Mouse (Mus musculus): ENCODE results near the gene Fth1. TPM values are rescaled to one million over a fixed set of nuclear protein-coding genes. Genes with fewer than 3 reads are reported as not detected.
A peak's percentile ranks its signal among the peaks of the same experiment; 100 is the strongest.

The Fth1 gene
- total and polyA plus RNA-seq, 3 experiments = 303 to 2,849 (median 317) TPM

DNA sequence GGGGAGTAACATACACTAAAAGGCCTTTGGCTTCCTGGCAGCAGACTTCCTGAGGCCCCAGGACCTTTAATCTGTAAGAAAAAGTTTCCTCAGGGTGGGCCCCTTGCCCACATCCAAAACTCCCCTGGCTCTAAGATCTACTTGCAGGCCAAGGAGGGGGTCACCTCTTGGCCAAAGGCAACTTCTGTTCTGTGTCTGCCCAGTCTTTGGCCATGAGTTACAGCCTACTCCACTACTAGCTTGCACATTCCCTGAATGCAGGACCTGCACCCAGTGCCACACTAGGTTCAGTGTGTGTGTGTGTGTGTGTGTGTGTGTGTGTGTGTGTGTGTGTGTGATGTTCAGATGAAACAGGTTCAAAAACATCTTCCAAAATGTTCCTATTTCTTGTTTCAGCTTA, 7.2 kb downstream of the Fth1 start:
- H3K27me3 ChIP-seq (replicated peaks) = no peaks in the 10 kb centered on the region
- H3K9me3 ChIP-seq (replicated peaks; ENCODE audit: low read length) = no peaks in the 10 kb centered on the region
- peaks cover 10 to 59% of the 10 kb centered on the region in 2 experiments for H3K4me1 ChIP-seq (ENCODE audit: control insufficient read depth in 1 of 2, insufficient read depth in 2 of 2)
- H3K36me3 ChIP-seq (replicated peaks in 1 of 2; ENCODE audit: control insufficient read depth in 1 of 2, insufficient read depth in 1 of 2, low read length in 1 of 2) = peaks cover 23 to 37% of the 10 kb centered on the region in 2 experiments
- H3K79me2 ChIP-seq (replicated peaks; ENCODE audit: control insufficient read depth, extremely low read depth, insufficient read depth, poor library complexity, severe bottlenecking) = peaks cover 18% of the 10 kb centered on the region
- H3K9ac ChIP-seq (ENCODE audit: insufficient read depth, low read depth) = no peak overlapping the region
- dilution Hi-C loops (cut with MboI; ENCODE audit: extremely low pct_ligation_motif_present, extremely low pct_unique_long_range_greater_than_20kb, low sequenced_read_pairs) (no loop called here), in situ Hi-C loops (cut with MboI; ENCODE audit: low pct_ligation_motif_present, low pct_unique_long_range_greater_than_20kb, low sequenced_read_pairs) (no loop called here)
- DNase-seq (ENCODE audit: extremely low read depth) = no peak
- H3K4me2 ChIP-seq (ENCODE audit: insufficient read depth, low read depth, poor library complexity, severe bottlenecking) = no peak overlapping the region
- no peak for TF ChIP-seq NRF1 (IDR thresholded peaks at IDR 0.05; ENCODE audit: low read depth, low read length)
- TF ChIP-seq IRF4 (IDR thresholded peaks at IDR 0.05; ENCODE audit: low read depth, low read length) = no peak
- TF ChIP-seq HCFC1 (IDR thresholded peaks at IDR 0.05; ENCODE audit: low read depth, low read length) = no peak
- no peak for TF ChIP-seq ZKSCAN1 (IDR thresholded peaks at IDR 0.05; ENCODE audit: borderline replicate concordance, low read depth, low read length)
- TF ChIP-seq UBTF (IDR thresholded peaks at IDR 0.05; ENCODE audit: low read depth, low read length) = no peak
- TF ChIP-seq JUND (conservative IDR thresholded peaks at IDR 0.05; ENCODE audit: low read depth, low read length) = no peak
- TF ChIP-seq CTCF (conservative IDR thresholded peaks at IDR 0.05 in 1 of 2, IDR thresholded peaks at IDR 0.05 in 1 of 2; ENCODE audit: low read depth in 2 of 2, low read length in 2 of 2) = no peak
- no peak for TF ChIP-seq ETS1 (conservative IDR thresholded peaks at IDR 0.05; ENCODE audit: low read depth, low read length)
- H3K27ac ChIP-seq (ENCODE audit: insufficient read depth, low read depth) = no peak overlapping the region
- no peak overlapping the region for H3K4me3 ChIP-seq (replicated peaks in 1 of 3; ENCODE audit: low read depth in 2 of 3, low read length in 2 of 3, poor library complexity in 1 of 3)

- Histone ChIP-seq H3K9ac (ENCODE audit: insufficient read depth, low read depth) (no peak overlapping the region), H3K4me3 (replicated peaks in 1 of 3; ENCODE audit: low read depth in 2 of 3, low read length in 2 of 3, poor library complexity in 1 of 3) (no peak overlapping the region), H3K4me1 (ENCODE audit: control insufficient read depth in 1 of 2, insufficient read depth in 2 of 2) (peaks cover 15 to 62% of the 10 kb centered on the region in 2 experiments), H3K36me3 (replicated peaks in 1 of 2; ENCODE audit: control insufficient read depth in 1 of 2, insufficient read depth in 1 of 2, low read length in 1 of 2) (peaks cover 17 to 24% of the 10 kb centered on the region in 2 experiments), H3K79me2 (replicated peaks; ENCODE audit: control insufficient read depth, extremely low read depth, insufficient read depth, poor library complexity, severe bottlenecking) (peaks cover under 1% of the 10 kb centered on the region; the same call in 1 of the 2 replicates), H3K27me3 (replicated peaks) (no peaks in the 10 kb centered on the region), H3K27ac (ENCODE audit: insufficient read depth, low read depth) (no peak overlapping the region), H3K4me2 (ENCODE audit: insufficient read depth, low read depth, poor library complexity, severe bottlenecking) (no peak overlapping the region), H3K9me3 (replicated peaks; ENCODE audit: low read length) (no peaks in the 10 kb centered on the region)
- DNase-seq (ENCODE audit: extremely low read depth) = peak; percentile 46
- dilution Hi-C loops (cut with MboI; ENCODE audit: extremely low pct_ligation_motif_present, extremely low pct_unique_long_range_greater_than_20kb, low sequenced_read_pairs) = no loop called here
- TF ChIP-seq ZC3H11A (IDR thresholded peaks at IDR 0.05; ENCODE audit: low read depth, low read length) (no peak), IRF4 (IDR thresholded peaks at IDR 0.05; ENCODE audit: low read depth, low read length) (no peak), HCFC1 (IDR thresholded peaks at IDR 0.05; ENCODE audit: low read depth, low read length) (no peak), CHD2 (IDR thresholded peaks at IDR 0.05; ENCODE audit: low read length) (no peak), CHD1 (IDR thresholded peaks at IDR 0.05; ENCODE audit: low read depth, low read length) (no peak), TBP (conservative IDR thresholded peaks at IDR 0.05; ENCODE audit: low read depth, low read length) (no peak), JUND (conservative IDR thresholded peaks at IDR 0.05; ENCODE audit: low read depth, low read length) (no peak), EP300 (IDR thresholded peaks at IDR 0.05; ENCODE audit: low read length) (no peak), CTCF (conservative IDR thresholded peaks at IDR 0.05 in 1 of 2, IDR thresholded peaks at IDR 0.05 in 1 of 2; ENCODE audit: low read depth in 2 of 2, low read length in 2 of 2) (peak; percentile 81 to 86), MYC (IDR thresholded peaks at IDR 0.05; ENCODE audit: low read depth, low read length) (no peak), PAX5 (IDR thresholded peaks at IDR 0.05; ENCODE audit: low read length) (no peak), GABPA (IDR thresholded peaks at IDR 0.05; ENCODE audit: insufficient replicate concordance, low read depth, low read length) (no peak), ZKSCAN1 (IDR thresholded peaks at IDR 0.05; ENCODE audit: borderline replicate concordance, low read depth, low read length) (no peak), RAD21 (IDR thresholded peaks at IDR 0.05; ENCODE audit: low read depth, low read length) (peak; percentile 68), UBTF (IDR thresholded peaks at IDR 0.05; ENCODE audit: low read depth, low read length) (no peak), MAFK (IDR thresholded peaks at IDR 0.05; ENCODE audit: insufficient replicate concordance, low read length) (no peak), USF1 (IDR thresholded peaks at IDR 0.05; ENCODE audit: low read depth, low read length) (no peak), SMC3 (IDR thresholded peaks at IDR 0.05; ENCODE audit: low read depth, low read length) (peak; percentile 81), JUN (IDR thresholded peaks at IDR 0.05; ENCODE audit: insufficient read depth, low read depth, low read length) (no peak), NRF1 (IDR thresholded peaks at IDR 0.05; ENCODE audit: low read depth, low read length) (no peak), MEF2A (IDR thresholded peaks at IDR 0.05; ENCODE audit: borderline replicate concordance, low read depth, low read length) (no peak), ETS1 (conservative IDR thresholded peaks at IDR 0.05; ENCODE audit: low read depth, low read length) (no peak), KAT2A (IDR thresholded peaks at IDR 0.05; ENCODE audit: insufficient replicate concordance, low read length) (no peak), ZNF384 (IDR thresholded peaks at IDR 0.05; ENCODE audit: low read depth, low read length) (no peak), USF2 (conservative IDR thresholded peaks at IDR 0.05; ENCODE audit: low read depth, low read length) (no peak), TCF12 (IDR thresholded peaks at IDR 0.05; ENCODE audit: low read depth, low read length) (no peak)
- in situ Hi-C loops (cut with MboI; ENCODE audit: low pct_ligation_motif_present, low pct_unique_long_range_greater_than_20kb, low sequenced_read_pairs) = no loop called here
These were observed 8.9 kb downstream of the Fth1 start for GRCm38 (mm10) chr19:9989171-9989883.

Measured in CH12.LX (cell line).